Mouse (Mus musculus) left cerebral cortex, adult 11 months (tissue): ENCODE data around the gene Ctla4.
A peak's percentile ranks its signal among the peaks of the same experiment; 100 is the strongest.

Experiments
- DNase-seq: peaks from one replicate; pipeline ENCODE4 v3.0.0; 2022; ENCODE audit warnings: low spot score

The Ctla4 gene

DNA sequence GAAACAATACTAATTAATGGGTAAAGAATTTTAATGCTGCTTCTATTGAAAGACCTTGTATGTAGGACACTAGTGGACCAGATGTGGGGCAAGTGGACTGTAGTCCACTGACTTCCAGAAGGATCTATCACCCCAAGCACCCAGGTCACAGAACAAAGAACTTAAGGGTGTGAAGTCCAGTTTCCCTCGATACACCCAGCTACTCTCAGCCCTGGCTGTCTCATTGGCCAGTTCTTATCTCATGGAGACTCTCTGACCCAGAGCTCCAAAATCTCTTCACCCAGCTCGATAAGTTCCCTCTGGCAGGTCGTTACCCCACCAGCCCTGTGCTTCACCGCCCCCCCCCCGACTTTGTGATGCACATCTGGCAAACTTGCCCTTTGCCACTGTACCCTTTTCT, 20.8 kb upstream of the Ctla4 start:
- DNase-seq = no peak

DNA sequence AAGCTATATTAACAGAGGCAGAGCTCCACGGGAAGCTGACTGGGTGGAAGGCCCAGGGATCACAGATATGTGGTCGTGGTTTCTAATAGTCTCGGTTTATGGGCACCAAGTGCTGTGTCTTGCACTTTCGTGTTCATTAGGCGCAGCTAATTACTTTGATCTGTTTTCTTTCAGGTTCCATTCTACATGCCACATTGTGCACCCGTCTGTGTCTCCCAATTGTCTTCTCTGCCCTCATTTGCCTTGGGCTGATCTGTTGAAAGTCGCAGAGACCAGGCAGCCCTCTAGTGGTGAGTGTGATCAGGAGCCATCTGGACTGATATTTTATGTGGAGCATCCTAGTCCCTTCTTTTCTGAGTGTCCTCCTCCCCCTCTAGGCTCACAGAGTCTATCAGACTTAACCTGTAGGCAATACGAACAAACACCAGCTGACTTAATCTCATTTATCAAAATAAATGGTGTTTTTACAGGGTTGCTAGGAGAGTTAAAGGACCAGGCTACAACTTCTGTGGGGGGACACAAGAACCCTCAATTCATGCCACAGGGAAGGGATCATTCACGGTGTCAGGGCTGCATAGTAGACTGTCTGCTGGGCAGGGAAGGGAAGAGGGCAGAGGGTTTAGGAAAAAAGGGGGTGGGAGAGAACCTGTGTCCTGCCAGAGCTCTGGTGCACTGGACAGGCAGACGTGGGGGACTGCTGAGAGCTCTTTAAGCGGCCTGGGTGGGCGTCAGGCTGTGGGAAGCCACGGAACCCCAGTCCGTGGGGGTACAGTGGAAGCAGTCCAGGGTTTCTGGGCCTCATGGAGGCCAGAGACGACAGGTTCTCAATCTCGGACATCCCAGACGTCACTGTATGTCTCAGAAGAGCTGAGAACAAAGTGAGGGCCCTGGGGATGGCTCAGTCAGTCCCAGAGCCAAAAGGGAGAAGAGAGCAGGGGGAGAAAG, 18.2 kb upstream of the Ctla4 start:
- no peak for DNase-seq

DNA sequence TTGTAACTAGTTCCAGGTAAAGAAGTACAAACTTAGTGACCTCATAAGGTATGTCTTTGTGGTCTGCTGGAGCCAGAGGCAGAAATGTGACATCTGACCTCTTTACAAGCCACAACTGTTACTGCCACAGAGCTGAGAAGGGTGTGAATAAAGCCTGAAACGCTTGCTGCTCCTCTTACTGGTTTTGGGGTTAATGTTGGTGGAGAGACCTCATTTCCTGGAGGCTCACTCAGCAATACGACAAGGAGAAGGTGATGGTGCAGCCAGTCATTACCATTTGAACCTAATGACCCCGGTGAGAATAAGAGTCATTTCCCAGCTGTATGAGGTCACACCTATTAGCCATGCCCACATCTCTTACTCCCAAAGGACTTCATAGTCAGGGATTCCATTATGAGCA, 11.5 kb upstream of the Ctla4 start:
- no peak for DNase-seq

DNA sequence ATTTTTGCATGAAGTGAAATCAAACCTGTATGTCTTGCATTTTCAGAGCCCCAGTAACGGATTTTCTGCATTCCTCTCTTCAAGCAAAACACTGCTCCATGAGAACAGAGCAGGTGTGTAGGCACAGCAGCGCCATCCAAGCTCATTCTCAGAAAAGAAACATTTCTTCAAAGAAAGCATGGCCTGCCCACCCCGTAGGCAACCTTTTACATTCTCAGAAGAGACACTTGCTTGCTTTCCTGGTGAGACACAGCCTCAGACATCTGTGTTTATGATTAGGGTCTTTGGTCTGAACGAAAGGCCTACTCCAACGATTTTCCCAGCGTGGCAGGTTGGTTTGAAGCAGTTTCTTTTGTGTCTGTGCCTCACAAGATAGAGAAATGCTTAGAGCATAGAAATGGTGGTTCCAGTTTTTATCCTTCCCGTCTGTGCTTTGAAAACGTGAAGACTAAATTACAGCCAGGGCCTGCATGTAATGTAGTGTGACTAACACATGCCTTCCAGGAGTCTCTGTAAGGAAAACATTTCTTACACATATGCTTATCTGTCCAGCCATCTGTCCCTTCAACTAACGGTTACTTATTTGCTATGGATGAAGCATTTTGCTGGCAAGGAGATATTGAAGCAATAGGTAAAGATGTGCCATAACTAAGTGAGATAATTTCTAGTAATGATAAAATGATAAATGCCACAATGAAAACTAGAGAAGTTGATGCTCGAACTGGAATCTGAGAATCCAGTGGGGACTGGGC, 6.5 kb upstream of the Ctla4 start:
- DNase-seq = no peak

DNA sequence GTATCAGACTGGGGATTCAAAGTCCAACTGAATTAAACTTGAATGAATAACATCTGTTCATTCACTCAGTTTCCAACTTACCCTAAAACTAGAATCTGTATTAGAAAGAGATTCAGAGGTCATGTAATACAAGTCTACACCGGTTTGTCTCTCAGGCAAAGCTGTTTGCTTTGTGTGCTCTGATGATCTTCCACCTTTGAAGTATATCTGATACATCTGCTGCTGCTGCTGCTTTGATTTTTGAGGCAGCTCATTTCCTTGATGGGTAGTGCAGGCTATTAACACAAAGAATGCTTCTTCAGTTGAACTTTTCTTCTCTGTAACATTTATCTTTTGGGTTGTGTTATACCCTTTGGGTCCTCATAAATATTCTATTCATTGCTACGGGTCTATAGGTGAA, 4.0 kb upstream of the Ctla4 start:
- no peak for DNase-seq

DNA sequence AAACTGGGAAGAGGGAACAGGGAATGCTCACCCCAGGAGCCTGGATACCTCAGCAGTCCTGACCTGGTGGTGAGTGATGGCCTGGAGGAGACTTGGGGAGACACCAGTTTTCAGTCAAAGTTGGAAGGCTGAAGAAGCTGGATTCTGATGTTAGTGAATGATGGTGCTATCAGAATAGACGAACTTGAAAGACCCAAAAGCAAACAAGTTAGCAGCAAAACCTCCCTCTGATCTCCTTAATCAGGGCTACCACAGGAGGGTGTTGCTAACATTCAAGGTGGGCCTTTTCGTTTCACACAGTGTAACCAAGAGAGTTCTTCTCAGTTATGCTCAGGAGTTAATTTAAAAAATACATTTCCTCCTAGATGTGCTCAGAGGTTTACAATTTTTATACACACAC, 3.5 kb upstream of the Ctla4 start:
- DNase-seq = no peak

DNA sequence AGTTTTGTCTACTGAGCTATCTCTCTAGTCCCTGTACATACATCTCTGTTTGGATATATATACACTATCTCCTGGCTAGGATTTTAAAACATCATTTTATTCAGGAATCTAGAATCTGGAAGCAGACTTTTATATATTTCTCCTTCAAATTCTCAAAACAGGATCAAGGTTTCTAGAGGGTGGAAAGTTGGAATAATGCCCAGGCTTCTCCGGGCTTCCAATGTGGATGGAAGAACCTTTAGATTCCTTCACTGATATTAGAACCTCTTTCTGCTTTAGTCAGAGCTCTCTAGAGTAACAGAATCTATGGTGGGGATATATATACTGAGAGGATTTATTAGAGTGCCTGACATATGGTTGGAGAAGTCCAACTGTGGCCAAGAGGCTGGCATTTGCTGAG, 2.2 kb upstream of the Ctla4 start:
- no peak for DNase-seq

DNA sequence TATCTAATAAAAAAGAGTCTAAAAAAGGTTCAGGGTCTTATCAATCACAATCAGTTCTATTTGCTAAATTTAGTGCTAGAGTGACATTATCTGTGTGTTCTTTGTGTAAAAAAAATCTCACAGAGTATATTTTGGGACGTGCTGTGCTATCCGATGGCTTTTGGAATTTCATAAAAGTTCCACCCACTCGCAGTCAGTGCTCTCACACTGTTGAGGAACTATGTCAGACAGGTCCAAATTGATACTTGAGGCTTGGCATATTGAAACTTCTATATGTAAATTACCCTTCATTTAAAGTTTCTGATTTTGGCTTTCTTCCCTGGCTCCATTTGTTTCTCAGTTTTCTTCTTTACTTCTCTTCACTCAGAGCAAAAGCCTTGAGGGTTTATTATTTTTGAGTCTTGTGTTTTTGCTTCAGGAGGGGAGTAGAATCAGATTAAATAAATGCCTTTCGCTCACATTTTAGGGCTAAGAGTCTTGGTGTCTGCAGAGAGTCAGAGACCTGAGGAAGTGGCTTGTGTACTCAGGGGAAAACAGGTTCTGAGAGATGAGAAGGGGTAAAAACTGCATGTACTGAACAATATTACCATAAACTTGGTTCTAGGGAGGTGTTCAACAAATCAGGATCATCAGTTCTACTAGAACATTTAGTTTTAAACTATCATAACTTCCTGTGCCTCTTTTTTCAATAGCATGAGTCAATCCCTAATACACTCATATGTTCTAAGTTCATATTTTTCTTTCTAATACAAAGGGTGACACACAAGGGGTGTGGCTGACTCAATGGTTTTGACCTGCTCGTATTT, 11.5 kb downstream of the Ctla4 start:
- DNase-seq = peak; percentile 14

DNA sequence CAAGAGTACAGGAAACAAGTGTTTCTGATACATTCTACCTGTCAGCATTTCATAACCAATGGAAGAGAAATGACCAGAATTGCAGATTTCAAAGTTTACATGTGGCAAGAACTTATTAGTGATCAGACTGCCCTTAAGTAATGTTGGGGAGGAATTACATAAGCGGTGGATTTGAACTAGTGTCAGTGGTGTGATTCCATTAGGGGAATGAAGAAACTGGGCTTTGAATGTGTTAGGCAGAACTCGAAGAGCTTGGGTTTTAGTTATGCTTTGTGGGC, 12.1 kb downstream of the Ctla4 start:
- DNase-seq = no peak

DNA sequence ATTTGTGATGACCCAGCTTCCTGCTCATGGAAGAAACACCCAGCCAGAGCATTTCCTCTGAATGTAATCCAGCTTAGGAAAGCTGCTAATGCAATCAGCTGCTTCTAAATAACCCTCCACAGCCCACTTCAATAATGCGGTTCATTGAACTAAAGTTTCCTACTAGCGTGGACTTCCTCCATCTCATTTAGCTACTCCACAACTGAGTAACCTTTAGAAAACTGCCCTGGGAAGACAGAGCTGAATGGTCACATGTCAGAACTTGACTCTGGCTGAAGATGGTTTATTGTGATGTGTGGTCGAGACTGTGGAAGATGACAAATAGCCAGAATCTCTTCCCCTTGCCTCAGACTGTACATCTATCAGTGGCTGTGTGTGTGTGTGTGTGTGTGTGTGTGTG, 12.4 kb downstream of the Ctla4 start:
- DNase-seq = no peak

DNA sequence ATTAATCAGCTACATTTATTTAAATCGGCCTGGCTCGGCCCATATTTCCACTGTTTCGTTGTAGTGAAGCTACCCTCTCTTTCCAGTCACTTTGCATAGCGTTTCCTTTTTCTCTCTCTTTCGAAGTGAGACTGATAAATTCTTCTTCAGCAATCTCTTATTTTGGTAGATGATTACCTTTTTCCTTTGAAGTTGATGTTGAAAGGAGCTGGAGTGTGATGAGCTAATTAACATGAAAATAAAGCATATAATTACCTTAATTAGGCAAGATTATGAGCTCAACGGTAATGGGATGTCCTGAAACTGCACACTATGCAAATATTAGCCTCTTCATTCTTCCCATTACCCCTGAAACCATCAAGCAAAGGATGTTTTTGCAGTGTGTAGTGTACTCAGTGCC, 15.7 kb downstream of the Ctla4 start:
- no peak for DNase-seq

DNA sequence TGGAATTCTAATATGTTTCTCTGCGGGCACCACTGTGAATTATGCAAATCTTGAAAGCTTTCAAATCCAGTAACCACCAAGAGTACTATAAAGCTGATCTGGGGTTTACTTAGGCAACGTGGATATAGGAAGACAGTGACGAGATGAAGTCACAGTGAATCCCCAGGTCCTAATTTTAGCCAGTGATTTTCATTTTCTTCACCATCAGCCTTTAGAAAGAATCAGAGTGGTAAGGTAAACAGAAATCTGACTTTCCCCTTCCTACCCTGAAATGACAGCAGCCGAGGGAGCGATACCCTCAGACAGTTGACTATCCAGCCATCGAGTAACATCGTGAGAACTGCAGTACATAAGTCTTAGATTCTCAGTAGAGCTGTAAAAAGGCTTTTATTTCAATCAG, 16.3 kb downstream of the Ctla4 start:
- DNase-seq = no peak

DNA sequence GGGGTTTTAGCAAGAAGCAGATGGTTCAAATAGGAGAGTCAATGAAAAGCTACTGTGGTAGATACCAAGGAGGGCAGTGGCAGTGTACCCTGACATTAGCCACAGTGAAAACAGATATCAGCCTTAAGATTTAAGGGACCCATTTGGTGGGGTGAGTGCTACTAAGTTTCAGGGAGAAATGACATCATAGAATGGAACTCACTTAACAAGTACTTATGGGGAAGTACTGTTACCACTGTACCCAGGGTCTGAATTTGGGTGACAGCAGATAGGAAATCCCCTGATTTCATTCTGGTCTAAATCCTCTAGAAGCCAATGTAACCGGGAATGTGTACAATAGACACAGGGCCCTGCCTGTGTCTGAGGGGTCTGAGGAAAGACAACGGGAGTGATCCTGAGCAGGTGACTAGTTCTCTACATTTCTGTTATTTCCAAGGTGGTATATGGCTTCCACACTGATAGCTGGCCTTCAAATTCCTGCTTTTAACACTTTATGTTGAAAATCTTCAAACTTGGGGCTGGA, 17.7 kb downstream of the Ctla4 start:
- DNase-seq = no peak

DNA sequence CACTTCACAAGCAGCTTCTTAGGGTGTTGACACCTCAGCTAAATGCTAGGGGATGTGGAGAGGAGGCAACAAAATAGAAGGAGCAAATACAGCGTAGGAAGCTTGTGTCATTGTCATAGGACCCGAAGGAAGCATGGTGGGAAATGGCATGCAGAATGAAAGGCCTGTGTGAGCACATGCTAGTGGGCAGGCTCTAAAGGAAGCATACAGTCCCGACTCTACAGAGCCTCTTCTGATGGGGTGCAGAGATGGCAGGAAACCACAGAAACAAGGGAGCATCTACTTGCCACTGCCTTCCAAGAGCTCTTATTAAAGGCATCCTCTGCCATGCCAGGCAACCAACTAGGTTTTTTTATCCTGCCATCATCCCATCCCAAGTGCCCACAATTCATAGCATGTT, 20.7 kb downstream of the Ctla4 start:
- no peak for DNase-seq

DNA sequence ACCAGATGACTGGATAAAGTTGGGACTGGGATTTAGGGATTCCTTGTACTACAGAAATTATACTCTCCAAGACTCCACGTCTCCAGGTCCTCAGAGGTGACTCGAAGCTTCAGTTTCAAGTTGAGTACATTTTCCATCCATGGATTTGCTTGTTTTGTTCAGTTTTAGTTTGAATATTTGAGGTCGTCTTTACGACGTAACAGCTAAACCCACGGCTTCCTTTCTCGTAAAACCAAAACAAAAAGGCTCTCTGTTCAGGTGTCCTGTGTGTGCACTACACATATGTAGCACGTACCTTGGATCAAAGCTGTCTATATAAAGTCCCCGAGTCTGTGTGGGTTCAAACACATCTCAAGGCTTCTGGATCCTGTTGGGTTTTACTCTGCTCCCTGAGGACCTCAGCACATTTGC, 22.0 kb downstream of the Ctla4 start:
- DNase-seq = no peak

DNA sequence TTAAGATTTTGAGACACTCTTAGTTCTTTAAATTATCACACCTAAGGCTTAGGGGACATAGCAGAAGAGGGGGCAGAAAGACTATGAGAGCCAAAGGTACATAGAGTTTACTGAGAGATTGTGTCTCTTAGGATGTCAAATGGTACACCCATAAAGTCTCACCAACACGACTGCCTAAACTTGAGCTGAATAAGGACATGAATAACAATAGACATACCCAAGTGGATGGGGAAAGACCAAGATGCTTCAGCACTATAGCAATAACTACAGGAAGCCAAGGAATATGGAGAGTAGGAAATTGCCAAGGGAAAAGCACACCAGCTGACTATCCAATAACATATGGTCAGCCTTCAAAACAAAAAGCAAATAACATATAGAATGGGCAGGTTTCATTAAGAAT, 22.9 kb downstream of the Ctla4 start:
- DNase-seq = no peak

DNA sequence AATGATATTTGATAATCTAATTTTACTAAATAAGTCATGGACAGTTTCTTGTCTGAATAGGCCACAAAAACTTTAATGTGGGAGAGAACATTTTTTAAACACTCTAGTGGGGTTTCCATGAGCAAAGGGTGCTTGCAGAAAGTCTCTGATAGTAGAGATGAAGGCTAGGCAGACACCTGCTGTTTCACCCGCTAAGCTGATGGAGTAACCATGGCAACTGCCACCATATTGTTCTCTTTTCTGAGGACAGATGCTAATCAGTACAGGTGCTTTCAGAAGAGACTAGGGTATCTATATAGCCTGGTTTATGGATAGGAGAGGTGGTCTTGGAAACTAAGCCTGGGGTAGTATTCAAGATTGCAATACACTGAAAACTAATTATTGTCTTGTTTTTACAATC, 24.0 kb downstream of the Ctla4 start:
- no peak for DNase-seq

DNA sequence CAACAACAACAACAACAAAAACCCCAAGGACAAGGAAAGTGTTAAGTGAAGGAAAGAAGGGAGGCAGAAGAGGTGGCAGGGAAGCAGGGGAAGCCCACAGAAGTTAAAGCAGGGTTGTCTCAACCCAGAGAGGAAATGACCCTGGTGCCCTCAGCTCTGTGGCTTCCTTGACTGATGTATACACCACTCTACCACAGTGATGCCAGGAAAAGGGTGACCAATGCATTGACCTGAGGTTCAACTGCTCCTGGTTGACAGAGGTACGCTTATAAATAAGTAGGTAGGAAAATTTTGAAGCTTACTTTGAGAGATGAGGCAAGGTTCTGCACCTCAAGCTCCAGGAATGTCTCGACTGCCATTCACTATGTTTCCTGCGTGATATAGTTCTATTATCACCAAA, 24.8 kb downstream of the Ctla4 start:
- DNase-seq = no peak

DNA sequence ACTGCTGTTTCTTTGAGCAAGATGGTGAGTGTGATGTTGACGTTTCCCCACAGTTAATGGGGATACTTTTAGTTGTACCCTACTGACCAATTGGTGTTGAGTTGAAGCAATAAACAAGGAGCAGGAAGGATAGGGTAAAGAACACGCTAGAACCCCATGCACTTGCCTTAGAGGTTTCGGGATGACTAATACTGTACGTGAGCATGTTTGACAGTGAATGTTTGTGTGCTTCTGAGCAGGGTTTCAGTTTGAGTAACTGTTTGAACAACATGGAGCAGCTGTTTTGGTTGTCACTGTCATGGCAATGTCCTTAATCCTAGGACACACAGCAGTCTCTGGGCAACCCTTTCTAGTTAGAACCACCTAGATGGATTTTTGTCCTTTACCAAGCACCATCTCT, 26.5 kb downstream of the Ctla4 start:
- DNase-seq = no peak

DNA sequence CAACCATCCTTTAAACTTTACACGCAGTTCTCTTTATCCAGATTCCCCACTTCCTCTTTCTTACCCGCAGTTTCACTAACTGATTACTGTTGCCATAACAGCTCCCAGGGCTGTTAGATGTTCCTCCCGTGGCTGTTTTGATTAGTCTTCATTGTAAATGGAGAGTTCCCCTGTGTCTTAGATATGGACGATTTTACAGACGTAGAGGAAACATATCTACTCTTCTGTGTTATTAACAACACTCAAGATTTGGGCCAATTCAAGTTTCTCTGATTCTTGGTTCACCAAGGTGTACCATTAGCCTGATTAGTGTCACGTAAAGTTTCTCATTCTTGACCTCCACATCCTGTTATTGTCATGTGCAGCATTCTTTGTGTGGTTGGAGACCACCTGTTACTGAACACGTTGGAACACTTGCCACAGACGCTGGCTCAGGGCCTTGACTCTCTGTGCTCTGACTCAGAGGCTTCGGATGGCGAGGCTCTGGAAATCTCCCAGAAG, 29.5 kb downstream of the Ctla4 start:
- DNase-seq = no peak

DNA sequence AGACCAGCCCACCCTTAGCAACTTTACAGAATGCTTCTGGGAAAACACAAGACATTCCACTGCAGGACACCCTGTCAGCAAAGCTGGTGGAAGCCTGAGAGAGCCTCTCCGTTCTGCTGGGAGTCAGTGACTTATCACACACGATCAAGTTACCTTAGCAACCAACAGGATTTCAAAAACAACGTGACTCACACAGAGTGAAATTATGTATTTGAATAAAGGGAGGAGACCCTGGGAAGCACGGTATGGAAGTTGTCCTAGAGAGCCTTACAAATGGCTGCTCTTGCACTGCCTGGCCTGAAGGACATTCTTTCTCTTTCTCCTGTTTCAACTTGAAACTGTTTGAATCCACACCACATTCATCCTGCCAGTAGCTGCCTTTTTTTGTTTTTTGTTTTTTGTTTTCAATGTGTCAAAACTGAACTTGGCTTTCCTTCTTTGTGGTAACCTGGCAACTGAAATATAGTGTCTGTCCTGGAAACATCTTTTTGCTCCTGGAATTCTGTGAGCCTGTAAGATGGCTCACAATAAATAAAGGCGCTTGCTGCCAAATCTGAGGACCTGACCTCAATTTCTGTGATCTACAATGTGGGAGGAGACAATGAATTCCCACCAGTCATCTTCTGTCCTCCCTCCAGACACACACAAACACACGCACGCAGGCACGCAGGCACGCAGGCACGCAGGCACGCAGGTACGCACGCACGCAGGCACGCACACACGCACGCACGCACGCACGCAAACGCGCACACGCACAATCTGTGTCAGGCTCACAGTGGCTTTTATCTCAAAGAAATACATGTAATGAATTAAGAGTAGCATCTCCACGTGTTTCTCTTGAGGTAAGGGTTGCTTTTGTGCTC, 33.9 kb downstream of the Ctla4 start:
- DNase-seq = no peak

DNA sequence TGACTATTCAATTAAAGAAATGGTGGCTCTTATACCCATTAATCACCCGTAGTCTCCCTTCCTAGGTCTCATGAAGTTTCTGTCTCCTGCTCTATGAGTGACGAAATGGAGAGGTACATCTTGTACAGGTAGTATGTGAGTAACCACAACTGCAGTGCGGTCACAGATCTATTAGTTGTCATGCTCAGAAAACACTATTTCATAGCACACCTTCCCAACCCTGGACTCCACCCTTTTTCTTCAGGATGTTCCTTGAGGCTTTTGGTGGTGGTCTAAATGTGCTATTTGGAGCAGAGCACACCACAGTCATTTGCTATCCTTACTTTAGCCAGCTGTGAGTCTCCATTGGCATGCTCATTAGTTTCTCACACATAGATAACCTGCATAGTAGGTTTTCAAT, 42.2 kb downstream of the Ctla4 start:
- no peak for DNase-seq
